Mouse (Mus musculus) CH12.LX (cell line): ENCODE data around the gene Fam71e2.

ENCODE experiments used
- CTCF ChIP-seq, 2 experiments: IDR thresholded peaks in 1 of 2; conservative IDR thresholded peaks in 1 of 2; 2 replicates each; pipeline ENCODE4 v1.5.1; 2011 to 2012; ENCODE audit warnings: low read depth in 2 of 2, low read length in 2 of 2, improper control_type of control experiment in 1 of 2, inconsistent platforms in 1 of 2, mild to moderate bottlenecking in 1 of 2, moderate library complexity in 1 of 2
- POLR2A ChIP-seq: IDR thresholded peaks from 2 replicates; pipeline ENCODE4 v1.6.1; 2011; ENCODE audit warnings: low read depth, mild to moderate bottlenecking, improper control_type of control experiment, low read length

- peak; percentile 24 to 67; a peak in 3 of 4 replicates for TF ChIP-seq CTCF (conservative IDR thresholded peaks at IDR 0.05 in 1 of 2, IDR thresholded peaks at IDR 0.05 in 1 of 2; ENCODE audit: low read depth in 2 of 2, low read length in 2 of 2)
- TF ChIP-seq POLR2A = no peak
These were observed 66.0 kb downstream of the Fam71e2 start for GRCm38 (mm10) chr7:4705098-4705497.
